Mouse (Mus musculus): ENCODE results near the gene Ube2q2.

- TF ChIP-seq CTCF (IDR thresholded peaks at IDR 0.05; ENCODE audit: low read depth, low read length): no peak
- TF ChIP-seq POLR2A (IDR thresholded peaks at IDR 0.05; ENCODE audit: borderline replicate concordance, low read depth, low read length): no peak
Observed at GRCm38 (mm10) chr9:55226251-55226650, 77.6 kb downstream of the Ube2q2 start.
